Mouse (Mus musculus): ENCODE results near the gene Pspn. TPM values are rescaled to one million over a fixed set of nuclear protein-coding genes. Genes with fewer than 3 reads are reported as not detected.

Pspn gene
- total and polyA plus RNA-seq, 3 experiments: not detected

- Histone ChIP-seq H3K27ac (no peak overlapping the region), H3K4me3 (no peak overlapping the region), H3K79me2 (replicated peaks; ENCODE audit: control insufficient read depth, insufficient read depth, low read length) (no peaks in the 10 kb centered on the region), H3K4me1 (ENCODE audit: control insufficient read depth, insufficient read depth, low read length) (no peaks in the 10 kb centered on the region), H3K9ac (ENCODE audit: low read depth, low read length) (no peak overlapping the region), H3K27me3 (ENCODE audit: control insufficient read depth, insufficient read depth, low read length) (peaks cover 2% of the 10 kb centered on the region; the same call in 1 of the 2 replicates), H3K36me3 (ENCODE audit: control insufficient read depth, insufficient read depth, low read length) (no peaks in the 10 kb centered on the region)
- TF ChIP-seq POLR2A (IDR thresholded peaks at IDR 0.05; ENCODE audit: insufficient read depth, low read depth, low read length) (no peak), CTCF (IDR thresholded peaks at IDR 0.05) (no peak), EP300 (IDR thresholded peaks at IDR 0.05; ENCODE audit: insufficient read depth, low read depth, low read length) (no peak)
- DNase-seq: no peak
- intact Hi-C loops (cut with DNase I): no loop called here
- WGBS: 82% methylated on average over 6 of the region's 6 CpGs
Observed at GRCm38 (mm10) chr17:56963646-56964045, 36.2 kb downstream of the Pspn start.

- intact Hi-C loops (cut with DNase I): no loop called here
- WGBS: 73% methylated on average over 5 of the region's 5 CpGs
- H3K9ac ChIP-seq (ENCODE audit: low read depth, low read length): no peak overlapping the region
- H3K79me2 ChIP-seq (replicated peaks; ENCODE audit: control insufficient read depth, insufficient read depth, low read length): no peaks in the 10 kb centered on the region
- no peak for TF ChIP-seq EP300 (IDR thresholded peaks at IDR 0.05; ENCODE audit: insufficient read depth, low read depth, low read length)
- no peak for TF ChIP-seq POLR2A (IDR thresholded peaks at IDR 0.05; ENCODE audit: insufficient read depth, low read depth, low read length)
- TF ChIP-seq CTCF (IDR thresholded peaks at IDR 0.05): no peak
- peaks cover 2% of the 10 kb centered on the region; the same call in 1 of the 2 replicates for H3K27me3 ChIP-seq (ENCODE audit: control insufficient read depth, insufficient read depth, low read length)
- no peaks in the 10 kb centered on the region for H3K4me1 ChIP-seq (ENCODE audit: control insufficient read depth, insufficient read depth, low read length)
- H3K36me3 ChIP-seq (ENCODE audit: control insufficient read depth, insufficient read depth, low read length): no peaks in the 10 kb centered on the region
- no peak for DNase-seq
- no peak overlapping the region for H3K4me3 ChIP-seq
- no peak overlapping the region for H3K27ac ChIP-seq
Observed at GRCm38 (mm10) chr17:56962642-56963405, 37.0 kb downstream of the Pspn start.

- Histone ChIP-seq H3K27me3 (ENCODE audit: control insufficient read depth, insufficient read depth, low read length) (peaks cover 2% of the 10 kb centered on the region; the same call in 1 of the 2 replicates), H3K79me2 (replicated peaks; ENCODE audit: control insufficient read depth, insufficient read depth, low read length) (no peaks in the 10 kb centered on the region), H3K4me1 (ENCODE audit: control insufficient read depth, insufficient read depth, low read length) (no peaks in the 10 kb centered on the region), H3K4me3 (no peak overlapping the region), H3K27ac (no peak overlapping the region), H3K36me3 (ENCODE audit: control insufficient read depth, insufficient read depth, low read length) (no peaks in the 10 kb centered on the region), H3K9ac (ENCODE audit: low read depth, low read length) (no peak overlapping the region)
- no peak for TF ChIP-seq EP300 (IDR thresholded peaks at IDR 0.05; ENCODE audit: insufficient read depth, low read depth, low read length)
- TF ChIP-seq POLR2A (IDR thresholded peaks at IDR 0.05; ENCODE audit: insufficient read depth, low read depth, low read length): no peak
- 0 out of 2 replicates have a peak, but pooled peaks have one; percentile 12 for TF ChIP-seq CTCF (IDR thresholded peaks at IDR 0.05)
- 94% methylated on average over 4 of the region's 4 CpGs for WGBS
- no peak for DNase-seq
- intact Hi-C loops (cut with DNase I): no loop called here
Observed at GRCm38 (mm10) chr17:56961880-56962279, 37.9 kb downstream of the Pspn start.

GRCm38 (mm10) chr17:56958667-56959066 is 41.2 kb downstream of the Pspn start:
- Histone ChIP-seq H3K27ac (no peak overlapping the region), H3K36me3 (ENCODE audit: control insufficient read depth, insufficient read depth, low read length) (no peaks in the 10 kb centered on the region), H3K27me3 (ENCODE audit: control insufficient read depth, insufficient read depth, low read length) (peaks cover 2% of the 10 kb centered on the region; the same call in 1 of the 2 replicates), H3K79me2 (replicated peaks; ENCODE audit: control insufficient read depth, insufficient read depth, low read length) (no peaks in the 10 kb centered on the region), H3K4me1 (ENCODE audit: control insufficient read depth, insufficient read depth, low read length) (no peaks in the 10 kb centered on the region), H3K4me3 (no peak overlapping the region), H3K9ac (ENCODE audit: low read depth, low read length) (no peak overlapping the region)
- WGBS: 68% methylated on average over 4 of the region's 4 CpGs
- no peak for DNase-seq
- TF ChIP-seq EP300 (IDR thresholded peaks at IDR 0.05; ENCODE audit: insufficient read depth, low read depth, low read length): no peak
- no peak for TF ChIP-seq CTCF (IDR thresholded peaks at IDR 0.05)
- no peak for TF ChIP-seq POLR2A (IDR thresholded peaks at IDR 0.05; ENCODE audit: insufficient read depth, low read depth, low read length)
- intact Hi-C loops (cut with DNase I): no loop called here

GRCm38 (mm10) chr17:56957763-56958429 is 41.9 kb downstream of the Pspn start:
- Histone ChIP-seq H3K27ac (no peak overlapping the region), H3K4me3 (no peak overlapping the region), H3K36me3 (ENCODE audit: control insufficient read depth, insufficient read depth, low read length) (no peaks in the 10 kb centered on the region), H3K4me1 (ENCODE audit: control insufficient read depth, insufficient read depth, low read length) (no peaks in the 10 kb centered on the region), H3K79me2 (replicated peaks; ENCODE audit: control insufficient read depth, insufficient read depth, low read length) (no peaks in the 10 kb centered on the region), H3K27me3 (ENCODE audit: control insufficient read depth, insufficient read depth, low read length) (peaks cover 2% of the 10 kb centered on the region; the same call in 1 of the 2 replicates), H3K9ac (ENCODE audit: low read depth, low read length) (no peak overlapping the region)
- no peak for TF ChIP-seq EP300 (IDR thresholded peaks at IDR 0.05; ENCODE audit: insufficient read depth, low read depth, low read length)
- no peak for TF ChIP-seq POLR2A (IDR thresholded peaks at IDR 0.05; ENCODE audit: insufficient read depth, low read depth, low read length)
- TF ChIP-seq CTCF (IDR thresholded peaks at IDR 0.05): peak; percentile 27
- intact Hi-C loops (cut with DNase I): no loop called here
- peak in 1 of 2 experiments; percentile 37 for DNase-seq
- WGBS: 20% methylated on average over 11 of the region's 11 CpGs

- Histone ChIP-seq H3K27ac (no peak overlapping the region), H3K9ac (ENCODE audit: low read depth, low read length) (no peak overlapping the region), H3K79me2 (replicated peaks; ENCODE audit: control insufficient read depth, insufficient read depth, low read length) (no peaks in the 10 kb centered on the region), H3K27me3 (ENCODE audit: control insufficient read depth, insufficient read depth, low read length) (peaks cover 2% of the 10 kb centered on the region; the same call in 1 of the 2 replicates), H3K36me3 (ENCODE audit: control insufficient read depth, insufficient read depth, low read length) (no peaks in the 10 kb centered on the region), H3K4me1 (ENCODE audit: control insufficient read depth, insufficient read depth, low read length) (no peaks in the 10 kb centered on the region), H3K4me3 (no peak overlapping the region)
- intact Hi-C loops (cut with DNase I): no loop called here
- TF ChIP-seq EP300 (IDR thresholded peaks at IDR 0.05; ENCODE audit: insufficient read depth, low read depth, low read length) (no peak), POLR2A (IDR thresholded peaks at IDR 0.05; ENCODE audit: insufficient read depth, low read depth, low read length) (no peak), CTCF (IDR thresholded peaks at IDR 0.05) (no peak)
- 77% methylated on average over 7 of the region's 7 CpGs for WGBS
- DNase-seq: no peak
Observed at GRCm38 (mm10) chr17:56954871-56955270, 44.9 kb downstream of the Pspn start.

Measured in heart, adult 2 months (tissue).